Mouse (Mus musculus) small intestine, adult 2 months (tissue): ENCODE measurements around the gene Tnr.

Source experiments
- CTCF ChIP-seq: fragments of 200-500 bp; IDR thresholded peaks from 2 replicates; pipeline ENCODE4 v1.5.1; 2012; ENCODE audit warnings: low read depth, mild to moderate bottlenecking, control low read depth, inconsistent platforms, low read length, moderate library complexity, mixed read lengths; ENCODE audit not compliant: insufficient replicate concordance, insufficient read length; ENCODE audit errors: extremely low read depth
- POLR2A ChIP-seq: fragments of 200-500 bp; IDR thresholded peaks from 2 replicates; pipeline ENCODE4 v1.6.1; 2012; ENCODE audit warnings: low read depth, mild to moderate bottlenecking, control low read depth, inconsistent platforms, low read length, moderate library complexity

- TF ChIP-seq CTCF (no peak), POLR2A (no peak)
Measured at GRCm38 (mm10) chr1:159920571-159920970, 397.0 kb downstream of the Tnr start.
